Mouse (Mus musculus): ENCODE results near the gene Thsd4.

- TF ChIP-seq POLR2A (IDR thresholded peaks at IDR 0.05; ENCODE audit: insufficient read length, low read depth): no peak
- no peak for TF ChIP-seq MYOD1 (IDR thresholded peaks at IDR 0.05; ENCODE audit: control insufficient read depth in 1 of 3, insufficient read length in 2 of 3, low read depth in 2 of 3)
- TF ChIP-seq SRF (IDR thresholded peaks at IDR 0.05; ENCODE audit: control insufficient read depth, insufficient read length, low read depth): no peak
- TF ChIP-seq E2F4 (IDR thresholded peaks at IDR 0.05; ENCODE audit: insufficient read depth): no peak
- no peak for TF ChIP-seq MAX (IDR thresholded peaks at IDR 0.05; ENCODE audit: low read depth)
- no peak for TF ChIP-seq POLR2AphosphoS2 (IDR thresholded peaks at IDR 0.05; ENCODE audit: insufficient read length, low read depth)
- TF ChIP-seq CEBPB (IDR thresholded peaks at IDR 0.05; ENCODE audit: insufficient read depth, poor library complexity, severe bottlenecking): no peak
- no peak for TF ChIP-seq USF1 (IDR thresholded peaks at IDR 0.05; ENCODE audit: low read depth)
- no peak for TF ChIP-seq MYOG (IDR thresholded peaks at IDR 0.05; ENCODE audit: control insufficient read depth in 1 of 3, insufficient read depth in 1 of 3, insufficient read length in 2 of 3, low read depth in 2 of 3)
These were observed 294.1 kb downstream of the Thsd4 start for GRCm38 (mm10) chr9:60227727-60228126.

All from myocyte (in vitro differentiated cells).